Comparison of ENCODE assay signal across 9 mouse cellular contexts in genomic region chr6:115891497-115892061, GRCm38 (mm10). TPM values are rescaled to one million over a fixed set of nuclear protein-coding genes. Genes with fewer than 3 reads are reported as not detected.
A peak's percentile ranks its signal among the peaks of the same experiment; 100 is the strongest.
DNase-seq lines count a peak whose midpoint lies in the region; ATAC-seq lines count a peak whose summit lies in the region.
"Had no signal": no experiment of that assay in that cellular context is flagged by ENCODE, and none has a peak within 500 bp of the region (broad histone marks: within the 10 kb centered on the region; RNA-seq: fewer than 3 reads in every experiment).

No protein-coding gene starts in this region.

- 26% methylated on average over 8 of the region's 8 CpGs for WGBS in lung, embryonic 15.5 days
- 32% methylated on average over 8 of the region's 8 CpGs for WGBS in forebrain, embryonic 12.5 days
- WGBS in hindbrain, embryonic 16.5 days: 18% methylated on average over 8 of the region's 8 CpGs

- no peaks in the 10 kb centered on the region for H3K9me3 ChIP-seq in lung, embryonic 15.5 days
- H3K9me3 ChIP-seq in forebrain, embryonic 12.5 days: 0 out of 2 replicates have a peak, but pooled peaks cover 4% of the 10 kb centered on the region
- H3K9me3 ChIP-seq in hindbrain, embryonic 16.5 days (ENCODE audit: control insufficient read depth, low read length): peaks cover 3% of the 10 kb centered on the region; the same call in 1 of the 2 replicates

- H3K9ac ChIP-seq in lung, embryonic 15.5 days: no peak overlapping the region
- no peak overlapping the region for H3K9ac ChIP-seq in forebrain, embryonic 12.5 days
- peak overlapping the region; percentile 22; the same call in 1 of the 2 replicates for H3K9ac ChIP-seq in hindbrain, embryonic 16.5 days (ENCODE audit: low read depth, low read length)

- no peaks in the 10 kb centered on the region for H3K27me3 ChIP-seq in lung, embryonic 15.5 days
- no peaks in the 10 kb centered on the region for H3K27me3 ChIP-seq in forebrain, embryonic 12.5 days
- H3K27me3 ChIP-seq in hindbrain, embryonic 16.5 days (replicated peaks; ENCODE audit: control insufficient read depth, insufficient read depth, low read length): no peaks in the 10 kb centered on the region

- no peak for DNase-seq in lung, postnatal 25 days (ENCODE audit: low spot score)
- peak; percentile 89 to 91 for DNase-seq in left cerebral cortex, postnatal 10 days (ENCODE audit: extremely low spot score in 1 of 2, low spot score in 2 of 2)
- peak; percentile 64 for DNase-seq in ovary, postnatal 36 days (ENCODE audit: low spot score)
- no peak for DNase-seq in spleen, postnatal 4 days (ENCODE audit: low spot score in 2 of 2)

- ATAC-seq in lung, embryonic 15.5 days (ENCODE audit: borderline replicate concordance, extremely low read depth, low FRiP score, low TSS enrichment): peak; percentile 84
- peak; percentile 59; the same call in 1 of the 2 replicates for ATAC-seq in forebrain, embryonic 12.5 days (ENCODE audit: low FRiP score)
- ATAC-seq in hindbrain, embryonic 16.5 days: peak; percentile 74
- no peak for ATAC-seq in inflammation-experienced regulatory T-cells, adult 6 months

- H3K27ac ChIP-seq in lung, embryonic 15.5 days: peak overlapping the region; percentile 89
- H3K27ac ChIP-seq in forebrain, embryonic 12.5 days: peak overlapping the region; percentile 78
- peak overlapping the region; percentile 39; the same call in 1 of the 2 replicates for H3K27ac ChIP-seq in hindbrain, embryonic 16.5 days (ENCODE audit: low read depth, low read length)

- intact Hi-C loops in left cerebral cortex, postnatal 10 days (cut with DNase I): no loop called here

- H3K4me2 ChIP-seq in lung, embryonic 15.5 days: no peak overlapping the region
- no peak overlapping the region for H3K4me2 ChIP-seq in forebrain, embryonic 12.5 days
- H3K4me2 ChIP-seq in hindbrain, embryonic 16.5 days (ENCODE audit: low read length): no peak overlapping the region

- peaks cover 28% of the 10 kb centered on the region for H3K4me1 ChIP-seq in lung, embryonic 15.5 days
- peaks cover 23% of the 10 kb centered on the region for H3K4me1 ChIP-seq in forebrain, embryonic 12.5 days
- H3K4me1 ChIP-seq in hindbrain, embryonic 16.5 days (ENCODE audit: control insufficient read depth, insufficient read depth, low read depth, low read length): peaks cover 21% of the 10 kb centered on the region

- H3K36me3 ChIP-seq in lung, embryonic 15.5 days: peaks cover 19% of the 10 kb centered on the region
- H3K36me3 ChIP-seq in forebrain, embryonic 12.5 days (replicated peaks): peaks cover 43% of the 10 kb centered on the region
- H3K36me3 ChIP-seq in hindbrain, embryonic 16.5 days (ENCODE audit: control insufficient read depth, insufficient read depth, low read length): peaks cover 22% of the 10 kb centered on the region

- no peak overlapping the region for H3K4me3 ChIP-seq in lung, embryonic 15.5 days
- H3K4me3 ChIP-seq in forebrain, embryonic 12.5 days (replicated peaks): no peak overlapping the region
- H3K4me3 ChIP-seq in hindbrain, embryonic 16.5 days (ENCODE audit: low read length): no peak overlapping the region

RNA-seq across cellular contexts. Expression of gene Ift122, which starts 38.3 kb away (rescaled TPM):
- 21.9 and 24.6 TPM in 2 replicates for polyA plus RNA-seq in lung, embryonic 15.5 days (2015; fragmentation: Nextera tagmentation; extraction: Ambion mirVana)
- polyA plus RNA-seq in forebrain, embryonic 12.5 days (2016; fragmentation: Nextera tagmentation; extraction: Ambion mirVana): 29.9 and 30.5 TPM in 2 replicates
- polyA plus RNA-seq in hindbrain, embryonic 16.5 days (2015; fragmentation: Nextera tagmentation; extraction: Ambion mirVana): 31.4 and 33.0 TPM in 2 replicates
- total RNA-seq in left cerebral cortex, postnatal 10 days (2021): 10 to 100 TPM; 30.2 to 30.5 TPM
- polyA plus RNA-seq in inflammation-experienced regulatory T-cells, adult 6 months (2017; shearing (Covaris generic)): 1 to 10 TPM; 1.3 to 2.0 (median 1.6) TPM

RNA-seq across cellular contexts. Expression of gene Mbd4, which starts 38.4 kb away (rescaled TPM):
- polyA plus RNA-seq in lung, embryonic 15.5 days (2015; fragmentation: Nextera tagmentation; extraction: Ambion mirVana): 21.0 and 22.6 TPM in 2 replicates
- 28.7 TPM in 2 replicates for polyA plus RNA-seq in forebrain, embryonic 12.5 days (2016; fragmentation: Nextera tagmentation; extraction: Ambion mirVana)
- polyA plus RNA-seq in hindbrain, embryonic 16.5 days (2015; fragmentation: Nextera tagmentation; extraction: Ambion mirVana): 11.1 and 11.4 TPM in 2 replicates
- total RNA-seq in left cerebral cortex, postnatal 10 days (2021): 1 to 10 TPM; 7.0 to 7.1 TPM
- polyA plus RNA-seq in inflammation-experienced regulatory T-cells, adult 6 months (2017; shearing (Covaris generic)): 10 to 100 TPM in 1 of 3 experiments, 1 to 10 TPM in 2; 8.6 to 12.8 (median 8.9) TPM

RNA-seq across cellular contexts. Expression of gene Rho, which starts 40.0 kb away (rescaled TPM):
- 0.20 and 0.35 TPM in 2 replicates for polyA plus RNA-seq in lung, embryonic 15.5 days (2015; fragmentation: Nextera tagmentation; extraction: Ambion mirVana)
- polyA plus RNA-seq in forebrain, embryonic 12.5 days (2016; fragmentation: Nextera tagmentation; extraction: Ambion mirVana): 0.43 TPM in 1 of 2 replicates, not detected in the other
- 0.35 and 0.50 TPM in 2 replicates for polyA plus RNA-seq in hindbrain, embryonic 16.5 days (2015; fragmentation: Nextera tagmentation; extraction: Ambion mirVana)
- under 1 TPM; 0.36 to 0.49 TPM for total RNA-seq in left cerebral cortex, postnatal 10 days (2021)
- polyA plus RNA-seq in inflammation-experienced regulatory T-cells, adult 6 months (2017; shearing (Covaris generic)): under 1 TPM in 1 of 3 experiments, not detected in 2; 0.43 TPM
- total RNA-seq: gastrocnemius, postnatal 36 days had no signal

RNA-seq across cellular contexts. Expression of gene H1foo, which starts 53.2 kb away (rescaled TPM):
- polyA plus RNA-seq in lung, embryonic 15.5 days (2015; fragmentation: Nextera tagmentation; extraction: Ambion mirVana): not detected in 2 replicates
- polyA plus RNA-seq in forebrain, embryonic 12.5 days (2016; fragmentation: Nextera tagmentation; extraction: Ambion mirVana): not detected in 2 replicates
- not detected in 2 replicates for polyA plus RNA-seq in hindbrain, embryonic 16.5 days (2015; fragmentation: Nextera tagmentation; extraction: Ambion mirVana)
- not detected for total RNA-seq in left cerebral cortex, postnatal 10 days (2021)
- polyA plus RNA-seq in inflammation-experienced regulatory T-cells, adult 6 months (2017; shearing (Covaris generic)): not detected
- total RNA-seq: gastrocnemius, postnatal 36 days had no signal

RNA-seq across cellular contexts. Expression of gene Efcab12, which starts 53.4 kb away (rescaled TPM):
- 1.1 and 1.2 TPM in 2 replicates for polyA plus RNA-seq in lung, embryonic 15.5 days (2015; fragmentation: Nextera tagmentation; extraction: Ambion mirVana)
- 1.7 and 2.3 TPM in 2 replicates for polyA plus RNA-seq in forebrain, embryonic 12.5 days (2016; fragmentation: Nextera tagmentation; extraction: Ambion mirVana)
- 2.2 and 3.1 TPM in 2 replicates for polyA plus RNA-seq in hindbrain, embryonic 16.5 days (2015; fragmentation: Nextera tagmentation; extraction: Ambion mirVana)
- 1 to 10 TPM; 2.7 to 3.8 TPM for total RNA-seq in left cerebral cortex, postnatal 10 days (2021)
- under 1 TPM in 2 of 3 experiments, not detected in 1; 0.31 to 0.47 TPM for polyA plus RNA-seq in inflammation-experienced regulatory T-cells, adult 6 months (2017; shearing (Covaris generic))

Comparison
In these comparisons a context has a peak if more than half of its experiments do, and no peak if none do; other contexts are left out.
1. H3K27ac ChIP-seq: peak in every context shown above with its lines; median percentile 89 in lung, embryonic 15.5 days; 78 in forebrain, embryonic 12.5 days; 39 in hindbrain, embryonic 16.5 days.
2. DNase-seq: peak in left cerebral cortex, postnatal 10 days (2 of 2) and ovary, postnatal 36 days (single experiment); none in lung, postnatal 25 days (single experiment) and spleen, postnatal 4 days (0 of 2).